Mouse (Mus musculus) embryonic facial prominence, embryonic 15.5 days (tissue): ENCODE data around the gene 2900026A02Rik. TPM values are rescaled to one million over a fixed set of nuclear protein-coding genes. Genes with fewer than 3 reads are reported as not detected.

Source experiments
- ATAC-seq: fragments of 200-750 bp; cut with Nextera tagmentation; 2 replicates; pipeline ENCODE4 v1.8.0; 2017; ENCODE audit warnings: low read depth, moderate TSS enrichment; ENCODE audit not compliant: insufficient number of reproducible peaks, low FRiP score, low TSS enrichment
- H3K27ac ChIP-seq: fragments of 300-500 bp; sonication (generic); replicated peaks from 2 replicates; pipeline ENCODE4 v1.5.1; 2015; ENCODE audit warnings: mild to moderate bottlenecking, inconsistent platforms
- H3K27me3 ChIP-seq: fragments of 300-500 bp; sonication (generic); 2 replicates; pipeline ENCODE4 v1.6.1; 2015; ENCODE audit warnings: inconsistent platforms
- H3K36me3 ChIP-seq: fragments of 300-500 bp; sonication (generic); 2 replicates; pipeline ENCODE4 v1.6.1; 2015; ENCODE audit warnings: mild to moderate bottlenecking, inconsistent platforms
- H3K4me1 ChIP-seq: fragments of 300-500 bp; sonication (generic); 2 replicates; pipeline ENCODE4 v1.6.1; 2015; ENCODE audit warnings: inconsistent platforms
- H3K4me2 ChIP-seq: fragments of 300-500 bp; sonication (generic); replicated peaks from 2 replicates; pipeline ENCODE4 v1.6.1; 2015; ENCODE audit warnings: mild to moderate bottlenecking, inconsistent platforms
- H3K4me3 ChIP-seq: fragments of 300-500 bp; sonication (generic); replicated peaks from 2 replicates; pipeline ENCODE4 v1.5.1; 2015; ENCODE audit warnings: mild to moderate bottlenecking, inconsistent platforms
- H3K9ac ChIP-seq: fragments of 300-500 bp; sonication (generic); 2 replicates; pipeline ENCODE4 v1.6.1; 2015; ENCODE audit warnings: inconsistent platforms
- H3K9me3 ChIP-seq: fragments of 300-500 bp; sonication (generic); replicated peaks from 2 replicates; pipeline ENCODE4 v1.6.1; 2016; ENCODE audit warnings: inconsistent platforms
- WGBS: fragments of 180-500 bp; shearing (Covaris S2); methylation state at CpG from one replicate; pipeline ENCODE4 v1.1.7; 2015; 5-methylcytosine and 5-hydroxymethylcytosine counted together
- polyA plus RNA-seq: library from polyadenylated mRNA; unstranded; fragments of >200 nt; fragmentation: Nextera tagmentation; extraction: Ambion mirVana; gene quantifications from 2 replicates; pipeline ENCODE4 v1.2.1, GENCODE M21; 2015

2900026A02Rik gene
- polyA plus RNA-seq, 1 experiment from 2014 or later: 14.2 TPM

DNA sequence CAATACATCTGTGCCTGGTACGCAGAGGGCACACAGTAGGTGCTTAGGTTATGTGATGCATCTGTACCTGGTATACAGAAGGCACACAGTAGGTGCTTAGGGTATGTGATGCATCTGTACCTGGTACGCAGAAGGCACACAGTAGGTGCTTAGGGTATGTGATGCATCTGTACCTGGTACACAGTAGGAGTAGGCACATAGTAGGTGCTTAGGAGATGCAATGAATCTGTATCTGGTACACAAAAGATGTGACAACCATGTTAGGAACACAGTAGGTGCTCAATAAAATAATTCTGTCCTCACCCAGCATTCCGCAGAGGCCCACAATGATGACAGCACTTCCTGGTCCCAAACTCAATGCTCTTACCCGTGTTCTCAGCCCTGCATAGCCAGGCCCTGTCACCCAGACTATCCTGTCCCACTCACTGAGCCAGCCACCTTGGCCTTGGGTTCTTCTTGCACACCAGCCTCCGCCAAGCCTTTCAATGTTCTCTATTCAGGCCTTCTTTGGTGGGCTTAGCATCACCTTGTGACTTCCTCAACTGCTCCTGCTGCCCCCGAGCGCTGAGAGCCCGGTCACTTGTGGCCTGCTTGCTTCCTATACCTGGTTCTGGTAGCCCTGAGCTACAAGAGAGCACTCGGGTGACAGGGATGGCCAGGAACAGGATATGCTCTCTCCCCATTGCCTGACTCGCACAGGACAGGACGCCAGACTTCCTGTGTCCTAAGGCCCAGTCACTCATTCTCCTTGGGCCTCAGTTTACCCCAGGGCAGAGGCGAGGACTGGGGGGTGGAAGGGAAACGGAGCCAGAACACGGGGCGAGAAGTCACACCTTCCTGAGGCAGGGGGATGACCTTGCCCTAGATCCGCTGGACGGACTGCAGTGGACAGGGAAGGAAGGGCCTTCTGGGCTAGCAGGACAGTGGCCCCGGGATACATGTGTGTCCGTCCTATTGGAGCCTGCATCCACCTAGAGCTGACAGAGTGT, 87.0 kb downstream of the 2900026A02Rik start:
- WGBS: 83% methylated on average over 19 of the region's 19 CpGs
- Histone ChIP-seq H3K27ac (peak overlapping the region; percentile 84), H3K9me3 (no peaks in the 10 kb centered on the region), H3K4me3 (no peak overlapping the region), H3K4me1 (peaks cover 53% of the 10 kb centered on the region), H3K9ac (no peak overlapping the region), H3K27me3 (peaks cover 20% of the 10 kb centered on the region), H3K4me2 (no peak overlapping the region), H3K36me3 (no peaks in the 10 kb centered on the region)
- ATAC-seq: no peak

DNA sequence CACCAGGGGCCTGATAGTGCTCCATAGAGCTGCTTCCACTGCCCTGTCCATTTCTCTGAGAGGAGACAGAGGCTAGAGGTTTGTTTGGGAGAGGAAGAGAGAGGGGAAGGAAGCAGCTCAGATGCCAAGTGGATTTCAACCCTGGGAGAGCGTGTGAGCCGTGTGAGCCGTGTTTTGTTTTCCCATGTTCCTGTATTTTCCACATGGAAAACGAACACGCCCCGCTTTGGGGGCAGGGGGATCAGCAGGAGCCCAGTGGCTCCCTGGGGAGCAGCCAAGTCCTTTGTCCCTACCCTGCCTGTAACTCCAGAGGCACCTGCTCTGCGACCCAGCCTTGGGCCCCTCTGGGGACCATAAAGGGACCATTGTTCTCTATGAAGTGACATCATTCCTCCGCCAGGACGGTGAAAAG, 88.0 kb downstream of the 2900026A02Rik start:
- peaks cover 50% of the 10 kb centered on the region for H3K4me1 ChIP-seq
- 13% methylated on average over 9 of the region's 9 CpGs for WGBS
- H3K4me2 ChIP-seq: peak overlapping the region; percentile 15; the same call in 1 of the 2 replicates
- no peak overlapping the region for H3K9ac ChIP-seq
- peaks cover 17% of the 10 kb centered on the region for H3K27me3 ChIP-seq
- H3K27ac ChIP-seq: peak overlapping the region; percentile 84
- no peak overlapping the region for H3K4me3 ChIP-seq
- peak; percentile 56 for ATAC-seq
- H3K36me3 ChIP-seq: no peaks in the 10 kb centered on the region
- H3K9me3 ChIP-seq: no peaks in the 10 kb centered on the region

DNA sequence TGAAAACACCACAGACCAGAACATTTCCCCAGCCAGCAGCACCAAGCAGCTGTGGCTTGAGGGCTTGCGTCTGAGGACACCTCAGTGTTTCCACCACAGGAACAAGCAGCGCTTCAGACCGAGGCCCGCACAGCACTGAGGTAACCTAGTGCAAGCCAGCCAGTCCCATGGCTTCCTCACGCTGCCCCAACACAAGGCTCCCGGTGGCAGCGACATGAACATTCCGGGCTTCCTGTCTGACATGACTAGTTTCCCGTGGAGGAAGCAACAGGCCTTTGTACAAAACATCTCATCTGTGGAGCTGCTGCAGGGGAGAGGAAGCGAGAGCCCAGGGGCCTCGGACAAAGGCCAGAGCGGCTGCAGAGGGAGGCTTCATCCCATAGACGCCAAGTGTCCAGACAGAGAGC, 88.4 kb downstream of the 2900026A02Rik start:
- WGBS: 44% methylated on average over 13 of the region's 13 CpGs
- no peaks in the 10 kb centered on the region for H3K36me3 ChIP-seq
- no peaks in the 10 kb centered on the region for H3K9me3 ChIP-seq
- no peak overlapping the region for H3K4me3 ChIP-seq
- H3K4me1 ChIP-seq: peaks cover 50% of the 10 kb centered on the region
- peaks cover 12% of the 10 kb centered on the region for H3K27me3 ChIP-seq
- ATAC-seq: no peak
- H3K4me2 ChIP-seq: peak overlapping the region; percentile 15; the same call in 1 of the 2 replicates
- no peak overlapping the region for H3K9ac ChIP-seq
- H3K27ac ChIP-seq: peak overlapping the region; percentile 84

DNA sequence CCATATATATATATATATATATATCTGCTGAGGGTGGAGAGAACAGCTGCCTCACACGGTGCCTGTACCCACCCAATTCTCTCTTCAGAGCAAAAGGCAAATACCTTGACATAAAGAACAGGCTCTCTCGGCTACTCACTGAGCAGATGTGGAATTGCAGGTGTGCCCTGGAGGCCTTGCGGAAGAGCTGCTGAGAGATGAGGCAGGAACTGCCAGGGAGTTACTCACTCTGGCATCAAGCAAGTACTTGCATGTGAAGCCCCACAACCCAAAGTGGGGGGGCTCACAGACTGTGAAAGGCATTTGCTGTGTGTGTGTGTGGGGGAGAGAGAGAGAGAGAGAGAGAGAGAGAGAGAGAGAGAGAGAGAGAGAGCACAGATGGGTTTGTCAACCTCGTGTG, 92.6 kb downstream of the 2900026A02Rik start:
- Histone ChIP-seq H3K4me1 (peaks cover 31% of the 10 kb centered on the region), H3K4me3 (no peak overlapping the region), H3K36me3 (no peaks in the 10 kb centered on the region), H3K9ac (no peak overlapping the region), H3K27ac (peak overlapping the region; percentile 51; the same call in 1 of the 2 replicates), H3K27me3 (no peaks in the 10 kb centered on the region), H3K4me2 (no peak overlapping the region), H3K9me3 (no peaks in the 10 kb centered on the region)
- ATAC-seq: no peak
- 36% methylated on average over 4 of the region's 4 CpGs for WGBS

DNA sequence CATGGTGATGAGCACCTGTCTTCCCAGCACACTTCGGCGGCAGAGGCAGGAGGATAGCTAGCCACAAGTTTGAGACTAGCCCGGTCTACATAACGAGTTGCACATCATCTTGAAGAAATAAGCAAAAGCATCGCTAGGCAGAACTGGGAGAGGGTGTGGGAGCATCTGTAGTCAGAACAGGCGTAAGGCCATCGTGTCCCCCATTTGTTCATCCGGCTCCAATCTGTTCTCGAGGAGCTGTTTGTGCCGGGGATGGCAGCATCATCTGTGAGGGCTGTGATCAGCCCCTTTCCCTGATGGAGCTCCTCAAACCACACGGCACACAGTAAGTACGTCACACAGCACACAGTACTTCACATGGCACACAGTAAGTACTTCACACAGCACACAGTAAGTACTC, 94.6 kb downstream of the 2900026A02Rik start:
- WGBS: 91% methylated on average over 12 of the region's 12 CpGs
- no peak overlapping the region for H3K27ac ChIP-seq
- H3K4me2 ChIP-seq: no peak overlapping the region
- no peaks in the 10 kb centered on the region for H3K27me3 ChIP-seq
- no peak for ATAC-seq
- no peak overlapping the region for H3K4me3 ChIP-seq
- no peaks in the 10 kb centered on the region for H3K9me3 ChIP-seq
- peaks cover 38% of the 10 kb centered on the region for H3K4me1 ChIP-seq
- no peak overlapping the region for H3K9ac ChIP-seq
- no peaks in the 10 kb centered on the region for H3K36me3 ChIP-seq

DNA sequence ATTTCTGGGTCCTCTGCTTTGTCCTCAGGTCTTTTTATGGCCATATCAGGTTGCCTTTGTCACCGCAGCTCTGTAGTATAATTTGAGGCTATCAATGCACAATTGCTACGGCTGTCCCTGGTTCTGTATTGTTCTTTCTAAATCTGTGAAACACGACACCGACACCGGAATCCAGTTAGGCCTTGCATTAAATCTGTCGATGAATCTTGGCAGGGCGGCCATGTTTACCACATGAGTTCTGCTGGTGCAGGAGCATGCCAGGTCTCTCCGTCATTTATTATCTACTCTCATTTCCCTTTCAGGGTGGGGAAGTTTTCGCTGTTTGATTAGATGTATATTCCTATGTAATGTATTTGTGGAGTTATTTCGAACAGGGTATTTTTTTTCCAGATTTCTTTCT, 97.3 kb downstream of the 2900026A02Rik start:
- Histone ChIP-seq H3K4me2 (no peak overlapping the region), H3K27ac (no peak overlapping the region), H3K27me3 (no peaks in the 10 kb centered on the region), H3K9me3 (no peaks in the 10 kb centered on the region), H3K9ac (no peak overlapping the region), H3K4me1 (peaks cover 61% of the 10 kb centered on the region), H3K36me3 (no peaks in the 10 kb centered on the region), H3K4me3 (no peak overlapping the region)
- no peak for ATAC-seq
- 62% methylated on average over 10 of the region's 10 CpGs for WGBS

DNA sequence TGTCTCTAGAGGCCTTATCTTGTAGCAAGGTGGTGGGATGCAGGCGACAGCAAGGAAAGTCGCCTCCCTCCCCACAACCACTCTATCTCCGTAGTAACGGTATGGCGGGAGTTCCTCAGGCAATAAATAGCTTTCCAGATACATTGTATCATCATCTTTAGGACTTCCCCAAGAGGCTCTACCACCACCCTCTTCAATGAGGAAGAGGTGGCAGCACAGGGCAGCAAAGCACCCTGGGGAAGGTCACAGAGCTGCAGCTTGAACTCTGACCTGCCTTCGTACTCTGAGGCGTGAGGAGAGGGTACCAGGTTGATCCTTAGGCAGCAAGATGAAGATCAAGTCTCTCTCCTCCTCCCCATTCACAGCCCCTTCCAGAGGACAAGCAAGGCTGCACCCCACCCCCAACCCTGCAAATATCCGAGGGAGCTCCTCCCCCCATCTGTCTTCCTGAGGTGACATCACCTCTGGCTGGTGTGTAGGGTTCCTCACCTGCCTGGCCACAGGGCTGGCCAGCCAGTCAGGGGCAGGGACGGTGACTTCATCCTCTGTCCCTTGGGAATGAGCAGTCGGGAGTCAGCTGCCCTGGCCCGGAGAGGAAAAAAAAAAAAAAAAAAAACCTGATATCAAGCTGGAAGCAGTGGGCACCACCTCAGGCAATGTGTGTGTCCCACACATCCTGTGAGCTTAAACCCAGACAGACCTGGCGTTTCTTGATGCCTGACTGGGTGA, 98.5 kb downstream of the 2900026A02Rik start:
- Histone ChIP-seq H3K9ac (no peak overlapping the region), H3K9me3 (no peaks in the 10 kb centered on the region), H3K4me1 (peaks cover 55% of the 10 kb centered on the region), H3K27me3 (no peaks in the 10 kb centered on the region), H3K36me3 (no peaks in the 10 kb centered on the region), H3K27ac (peak overlapping the region; percentile 34; the same call in 1 of the 2 replicates), H3K4me2 (no peak overlapping the region), H3K4me3 (no peak overlapping the region)
- WGBS: 44% methylated on average over 12 of the region's 12 CpGs
- no peak for ATAC-seq

DNA sequence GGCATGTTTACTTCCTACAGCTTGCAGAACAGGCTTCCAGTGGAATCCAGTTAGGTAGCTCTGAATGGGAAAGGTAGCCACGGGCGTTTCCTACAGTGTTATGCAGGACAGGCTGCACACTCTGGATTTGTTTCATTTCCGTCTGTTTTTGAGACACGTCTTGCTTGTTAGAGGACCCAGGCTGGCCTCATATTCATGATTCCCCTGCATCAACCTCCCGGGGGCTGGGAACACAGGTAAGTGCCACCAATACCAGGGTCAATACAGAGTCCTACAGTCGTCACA, 99.5 kb downstream of the 2900026A02Rik start:
- H3K9ac ChIP-seq: no peak overlapping the region
- no peaks in the 10 kb centered on the region for H3K36me3 ChIP-seq
- no peaks in the 10 kb centered on the region for H3K9me3 ChIP-seq
- no peak for ATAC-seq
- H3K4me2 ChIP-seq: peak overlapping the region; percentile 24; the same call in 1 of the 2 replicates
- H3K27ac ChIP-seq: peak overlapping the region; percentile 76
- H3K27me3 ChIP-seq: no peaks in the 10 kb centered on the region
- WGBS: 42% methylated on average over 6 of the region's 6 CpGs
- no peak overlapping the region for H3K4me3 ChIP-seq
- H3K4me1 ChIP-seq: peaks cover 53% of the 10 kb centered on the region

DNA sequence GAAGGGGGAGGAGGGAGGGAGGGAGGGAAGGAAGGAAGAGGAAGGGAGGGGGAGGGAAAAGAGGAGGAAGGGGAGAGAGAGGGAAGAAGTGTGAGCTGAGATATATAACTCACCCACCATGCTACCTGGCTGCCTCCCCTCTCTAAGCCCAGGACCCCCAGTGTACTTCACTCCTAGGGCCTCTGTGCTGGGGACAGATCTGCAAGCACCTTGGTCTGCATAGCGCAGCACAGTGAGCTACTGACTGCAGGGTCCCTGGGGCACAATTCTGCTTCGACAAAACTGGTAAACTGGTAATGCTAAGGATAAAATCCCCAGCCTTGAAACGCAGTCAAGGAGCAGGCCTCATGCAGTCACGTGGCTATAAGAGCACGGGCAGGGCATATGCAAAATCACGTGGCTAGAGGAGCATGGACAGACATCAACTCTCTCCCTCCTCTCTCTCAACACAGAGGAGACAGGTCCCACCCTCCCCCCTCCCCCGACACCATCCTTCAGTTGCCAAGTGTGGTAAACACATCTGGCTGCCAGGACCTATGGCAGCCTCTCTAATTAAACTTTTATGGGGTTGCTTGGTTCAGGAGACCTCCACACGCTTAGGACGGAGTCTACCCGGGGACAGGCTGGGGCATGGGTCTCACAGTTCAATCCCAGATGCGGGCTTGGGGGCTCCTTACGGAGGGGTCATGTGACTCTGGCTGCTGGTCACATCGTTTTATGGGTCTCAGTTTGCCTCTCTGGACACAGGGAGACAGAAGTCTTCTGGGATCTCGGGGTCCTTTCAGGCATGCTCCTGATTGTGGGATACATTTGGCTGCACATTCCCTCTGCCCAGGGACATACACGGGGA, 100.1 kb downstream of the 2900026A02Rik start:
- Histone ChIP-seq H3K27ac (peak overlapping the region; percentile 76), H3K4me1 (peaks cover 54% of the 10 kb centered on the region), H3K4me2 (peak overlapping the region; percentile 24; the same call in 1 of the 2 replicates), H3K27me3 (no peaks in the 10 kb centered on the region), H3K9me3 (no peaks in the 10 kb centered on the region), H3K9ac (no peak overlapping the region), H3K36me3 (no peaks in the 10 kb centered on the region), H3K4me3 (no peak overlapping the region)
- 14% methylated on average over 15 of the region's 15 CpGs for WGBS
- no peak for ATAC-seq

DNA sequence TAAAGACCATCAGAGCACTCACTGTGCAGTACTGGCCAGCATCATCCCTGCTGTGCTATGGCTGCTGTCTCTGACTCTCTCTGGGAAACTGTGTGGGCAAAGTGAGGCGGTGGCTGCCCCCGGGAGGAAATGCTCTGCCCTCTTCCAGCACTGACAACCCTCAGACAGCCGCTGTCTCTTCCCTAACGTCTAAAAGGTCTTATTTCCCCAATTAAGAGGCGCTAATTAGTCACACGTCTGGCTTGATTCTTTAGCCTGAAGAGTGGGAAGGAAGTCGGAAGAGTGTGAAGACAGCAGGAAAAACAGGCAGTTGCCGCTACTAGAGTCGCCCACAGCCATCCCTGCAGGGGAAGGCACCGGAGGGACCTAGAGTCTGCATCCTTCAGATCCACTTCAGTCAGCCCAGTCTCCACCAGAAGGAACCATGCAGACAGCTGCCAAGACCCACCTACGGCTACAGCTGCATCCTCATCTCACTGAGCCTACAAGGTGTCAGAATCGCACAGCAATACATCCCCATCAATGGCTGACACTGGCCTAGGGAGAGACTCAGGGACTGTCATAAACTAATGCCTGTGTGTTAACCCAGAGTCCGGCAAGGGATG, 101.1 kb downstream of the 2900026A02Rik start:
- H3K4me2 ChIP-seq: no peak overlapping the region
- 25% methylated on average over 13 of the region's 13 CpGs for WGBS
- no peaks in the 10 kb centered on the region for H3K36me3 ChIP-seq
- H3K4me1 ChIP-seq: peaks cover 56% of the 10 kb centered on the region
- ATAC-seq: no peak
- no peak overlapping the region for H3K9ac ChIP-seq
- no peaks in the 10 kb centered on the region for H3K9me3 ChIP-seq
- H3K4me3 ChIP-seq: no peak overlapping the region
- peak overlapping the region; percentile 44; the same call in 1 of the 2 replicates for H3K27ac ChIP-seq
- no peaks in the 10 kb centered on the region for H3K27me3 ChIP-seq
